Mouse (Mus musculus) stomach, postnatal 0 days (tissue): ENCODE measurements at regions not wholly inside any gene's neighbourhood (a gene's known extent, or its start where the extent isn't known, plus 50 kb on each side); places are given as distances from the start of the nearest gene placed in this dataset.

Experiments
- CTCF ChIP-seq: IDR thresholded peaks from 2 replicates; pipeline ENCODE4 v1.5.1; 2016; ENCODE audit warnings: antibody characterized with exemption, low read depth, mild to moderate bottlenecking, moderate library complexity
- EP300 ChIP-seq: optimal IDR thresholded peaks from 2 replicates; pipeline ENCODE3; 2016; ENCODE audit warnings: antibody characterized with exemption

DNA sequence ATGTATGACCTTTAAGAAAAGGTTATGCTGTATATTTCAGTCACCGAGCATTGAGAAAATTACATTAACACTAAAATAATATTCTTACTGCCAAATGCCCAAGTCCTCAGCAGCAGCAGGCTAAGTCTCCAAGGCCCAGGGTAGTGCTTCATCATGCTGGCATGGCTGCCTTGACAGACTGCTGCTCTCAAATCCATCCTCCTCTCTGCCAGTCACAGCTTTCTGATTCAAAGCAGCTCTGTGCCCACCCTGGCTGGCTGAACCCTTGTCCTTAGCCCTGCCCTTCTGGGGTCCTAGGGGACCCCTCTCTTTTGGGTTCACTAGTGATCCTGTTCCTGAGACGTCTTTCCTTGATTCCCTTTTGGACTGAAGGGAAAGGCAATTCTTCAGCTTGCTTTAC, 251.0 kb downstream of the Gm10295 start:
- TF ChIP-seq CTCF (no peak), EP300 (no peak)
